Mouse (Mus musculus) MEL (cell line): ENCODE results near the gene Gtsf1. TPM values are rescaled to one million over a fixed set of nuclear protein-coding genes. Genes with fewer than 3 reads are reported as not detected.

Source experiments
- DNase-seq: peaks from one replicate; pipeline ENCODE4 v3.0.0; 2011; ENCODE audit warnings: low read depth, low spot score
- H3K27ac ChIP-seq: 2 replicates; pipeline ENCODE4 v1.5.1; 2012; ENCODE audit warnings: low read depth, mild to moderate bottlenecking, control low read depth, low read length, moderate library complexity; ENCODE audit not compliant: control insufficient read depth
- H3K27me3 ChIP-seq, 2 experiments: fragments of 150-350 bp in 1 of 2; sonication (generic) in 1 of 2; 2 replicates each; pipeline ENCODE4 v1.6.1; 2012; ENCODE audit warnings: low read length in 2 of 2, mild to moderate bottlenecking in 2 of 2, improper control_type of control experiment in 1 of 2, moderate library complexity in 1 of 2; ENCODE audit not compliant: insufficient read depth in 2 of 2, control insufficient read depth in 1 of 2
- H3K36me3 ChIP-seq, 2 experiments: 2 replicates each; pipeline ENCODE4 v1.6.1; 2012 to 2014; ENCODE audit warnings: low read length in 2 of 2, improper control_type of control experiment in 1 of 2, inconsistent platforms in 1 of 2, mild to moderate bottlenecking in 1 of 2; ENCODE audit not compliant: insufficient read depth in 2 of 2, control insufficient read depth in 1 of 2
- H3K4me1 ChIP-seq, 2 experiments: fragments of 150-350 bp in 1 of 2; sonication (generic) in 1 of 2; 2 replicates each; pipeline ENCODE4 v1.6.1; 2012; ENCODE audit warnings: low read length in 2 of 2, improper control_type of control experiment in 1 of 2, mild to moderate bottlenecking in 1 of 2; ENCODE audit not compliant: insufficient read depth in 2 of 2, control insufficient read depth in 1 of 2
- H3K4me3 ChIP-seq, 2 experiments: fragments of 150-350 bp in 1 of 2; sonication (generic) in 1 of 2; 2 replicates each; pipeline ENCODE4 v1.5.1; 2012; ENCODE audit warnings: low read depth in 2 of 2, low read length in 2 of 2, mild to moderate bottlenecking in 2 of 2, moderate library complexity in 2 of 2, control low read depth in 1 of 2, improper control_type of control experiment in 1 of 2; ENCODE audit not compliant: control insufficient read depth in 1 of 2, insufficient read depth in 1 of 2
- H3K79me2 ChIP-seq: 2 replicates; pipeline ENCODE4 v1.6.1; 2012; ENCODE audit warnings: mild to moderate bottlenecking, low read length, moderate library complexity; ENCODE audit not compliant: control insufficient read depth, poor library complexity, insufficient read depth
- H3K9ac ChIP-seq: 2 replicates; pipeline ENCODE4 v1.6.1; 2012; ENCODE audit warnings: low read depth, mild to moderate bottlenecking, control low read depth, low read length, moderate library complexity; ENCODE audit not compliant: control insufficient read depth, poor library complexity, severe bottlenecking
- H3K9me3 ChIP-seq: fragments of 150-350 bp; sonication (generic); replicated peaks from 2 replicates; pipeline ENCODE4 v1.6.1; 2012; ENCODE audit warnings: mild to moderate bottlenecking, low read length, improper control_type of control experiment, moderate library complexity; ENCODE audit not compliant: insufficient read depth
- CHD2 ChIP-seq: IDR thresholded peaks from 2 replicates; pipeline ENCODE4 v1.6.1; 2011; ENCODE audit warnings: low read length, improper control_type of control experiment
- CTCF ChIP-seq, 3 experiments: IDR thresholded peaks in 2 of 3; conservative IDR thresholded peaks in 1 of 3; 2 replicates each; pipeline ENCODE4 v1.5.1; 2011 to 2012; ENCODE audit warnings: low read length in 3 of 3, low read depth in 2 of 3, mild to moderate bottlenecking in 2 of 3, improper control_type of control experiment in 1 of 3, inconsistent platforms in 1 of 3, mixed read lengths in 1 of 3, moderate library complexity in 1 of 3; ENCODE audit not compliant: control insufficient read depth in 1 of 3, insufficient read depth in 1 of 3, poor library complexity in 1 of 3, severe bottlenecking in 1 of 3
- ETS1 ChIP-seq: IDR thresholded peaks from 2 replicates; pipeline ENCODE4 v1.6.1; 2012; ENCODE audit warnings: low read depth, mild to moderate bottlenecking, inconsistent platforms, low read length, improper control_type of control experiment, moderate library complexity
- GATA1 ChIP-seq: IDR thresholded peaks from 2 replicates; pipeline ENCODE4 v1.6.1; 2011; ENCODE audit warnings: low read depth, low read length, improper control_type of control experiment
- JUND ChIP-seq: IDR thresholded peaks from 2 replicates; pipeline ENCODE4 v1.6.1; 2011; ENCODE audit warnings: low read depth, mild to moderate bottlenecking, improper control_type of control experiment, low read length
- KAT2A ChIP-seq: conservative IDR thresholded peaks from 2 replicates; pipeline ENCODE4 v1.6.1; 2012; ENCODE audit warnings: low read depth, low read length, improper control_type of control experiment, inconsistent platforms
- MAFK ChIP-seq: IDR thresholded peaks from 2 replicates; pipeline ENCODE4 v1.6.1; 2011; ENCODE audit warnings: low read depth, mild to moderate bottlenecking, low read length, improper control_type of control experiment, borderline replicate concordance
- MAZ ChIP-seq: IDR thresholded peaks from 2 replicates; pipeline ENCODE4 v1.6.1; 2012; ENCODE audit warnings: low read depth, mild to moderate bottlenecking, inconsistent platforms, low read length, improper control_type of control experiment
- MXI1 ChIP-seq: IDR thresholded peaks from 2 replicates; pipeline ENCODE4 v1.6.1; 2011; ENCODE audit warnings: mild to moderate bottlenecking, low read depth, low read length, improper control_type of control experiment
- MYB ChIP-seq: IDR thresholded peaks from 2 replicates; pipeline ENCODE4 v1.6.1; 2011; ENCODE audit warnings: mild to moderate bottlenecking, low read depth, low read length, improper control_type of control experiment
- NRF1 ChIP-seq: IDR thresholded peaks from 2 replicates; pipeline ENCODE4 v1.6.1; 2014; ENCODE audit warnings: low read depth, mild to moderate bottlenecking, inconsistent platforms, low read length, improper control_type of control experiment, moderate library complexity; ENCODE audit not compliant: poor library complexity, insufficient read depth, severe bottlenecking
- POLR2AphosphoS2 ChIP-seq: IDR thresholded peaks from 2 replicates; pipeline ENCODE4 v1.6.1; 2011; ENCODE audit warnings: low read length, improper control_type of control experiment
- POLR2AphosphoS5 ChIP-seq: IDR thresholded peaks from 2 replicates; pipeline ENCODE4 v1.6.1; 2012; ENCODE audit warnings: low read depth, borderline replicate concordance, mild to moderate bottlenecking, inconsistent platforms, low read length, moderate library complexity, mixed read lengths
- RAD21 ChIP-seq: IDR thresholded peaks from 2 replicates; pipeline ENCODE4 v1.6.1; 2011; ENCODE audit warnings: mild to moderate bottlenecking, low read depth, low read length, improper control_type of control experiment
- RCOR1 ChIP-seq: IDR thresholded peaks from 2 replicates; pipeline ENCODE4 v1.6.1; 2012; ENCODE audit warnings: low read depth, mild to moderate bottlenecking, inconsistent platforms, low read length, improper control_type of control experiment
- TCF12 ChIP-seq: IDR thresholded peaks from 2 replicates; pipeline ENCODE4 v1.6.1; 2014; ENCODE audit warnings: low read depth, mild to moderate bottlenecking, inconsistent platforms, low read length, improper control_type of control experiment, moderate library complexity
- UBTF ChIP-seq: IDR thresholded peaks from 2 replicates; pipeline ENCODE4 v1.6.1; 2012; ENCODE audit warnings: low read depth, mild to moderate bottlenecking, inconsistent platforms, low read length, improper control_type of control experiment, moderate library complexity, borderline replicate concordance; ENCODE audit not compliant: insufficient read depth
- ZC3H11A ChIP-seq: IDR thresholded peaks from 2 replicates; pipeline ENCODE4 v1.6.1; 2012; ENCODE audit warnings: low read depth, mild to moderate bottlenecking, inconsistent platforms, low read length, improper control_type of control experiment
- ZKSCAN1 ChIP-seq: IDR thresholded peaks from 2 replicates; pipeline ENCODE4 v1.6.1; 2012; ENCODE audit warnings: low read depth, mild to moderate bottlenecking, inconsistent platforms, low read length, improper control_type of control experiment, moderate library complexity
- ZNF384 ChIP-seq: IDR thresholded peaks from 2 replicates; pipeline ENCODE4 v1.6.1; 2012; ENCODE audit warnings: low read depth, mild to moderate bottlenecking, inconsistent platforms, low read length, improper control_type of control experiment
- polyA plus RNA-seq, 2 experiments: library from polyadenylated mRNA; stranded (reverse) in 1 of 2; unstranded in 1 of 2; fragments of >175 nt in 1 of 2; fragments of >200 nt in 1 of 2; gene quantifications; 2 replicates each; pipeline versions ENCODE4 v1.2.1 to v1.2.4; 2012; ENCODE audit warnings: low replicate concordance in 2 of 2, low read depth in 1 of 2; ENCODE audit not compliant: insufficient read length in 2 of 2, insufficient read depth in 1 of 2, missing spikeins in 1 of 2
- total RNA-seq: library from RNA; depleted of rRNA; stranded (reverse); fragments of 300-350 nt; gene quantifications from 2 replicates; pipeline ENCODE4 v1.2.3, GENCODE M21; 2012

The Gtsf1 gene
- total and polyA plus RNA-seq, 3 experiments = 0.15 TPM; not detected in 2

DNA sequence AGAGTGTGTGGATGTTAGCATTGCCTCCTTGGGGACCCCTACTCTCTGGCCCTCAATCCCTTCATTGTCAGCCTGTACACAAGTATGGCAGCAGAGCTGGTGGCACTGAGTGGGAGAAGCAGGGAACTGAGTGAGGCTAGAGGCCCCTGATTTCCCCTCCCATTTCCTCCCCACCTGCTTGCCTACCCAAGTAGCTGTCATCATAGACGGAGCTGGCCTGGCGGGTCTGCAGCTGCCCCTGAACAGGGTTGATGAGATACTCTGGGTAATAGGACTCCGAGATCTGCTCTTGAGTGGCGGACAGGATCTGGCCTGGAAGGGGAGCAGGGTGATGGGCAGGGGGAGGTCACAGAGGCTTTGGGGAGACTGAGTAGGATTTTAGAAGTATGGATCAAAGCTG lies 74.1 kb downstream of the Gtsf1 start:
- no peaks in the 10 kb centered on the region for H3K9me3 ChIP-seq
- no peak overlapping the region for H3K27ac ChIP-seq
- H3K79me2 ChIP-seq = peaks cover 5% of the 10 kb centered on the region; the same call in 1 of the 2 replicates
- no peak overlapping the region for H3K9ac ChIP-seq
- H3K36me3 ChIP-seq = peaks cover 1 to 15% of the 10 kb centered on the region in 2 experiments; a peak in 3 of 4 replicates
- no peak overlapping the region for H3K4me3 ChIP-seq
- peaks cover 4 to 12% of the 10 kb centered on the region in 2 experiments; a peak in 2 of 4 replicates for H3K4me1 ChIP-seq
- TF ChIP-seq TCF12 = no peak
- TF ChIP-seq ZNF384 = no peak
- TF ChIP-seq MAZ = no peak
- no peak for TF ChIP-seq RAD21
- TF ChIP-seq NRF1 = no peak
- no peak for TF ChIP-seq ZC3H11A
- no peak for TF ChIP-seq RCOR1
- no peak for TF ChIP-seq ETS1
- TF ChIP-seq MYB = no peak
- no peak for TF ChIP-seq JUND
- no peak for TF ChIP-seq GATA1
- TF ChIP-seq UBTF = no peak
- TF ChIP-seq ZKSCAN1 = no peak
- TF ChIP-seq MAFK = no peak
- TF ChIP-seq POLR2AphosphoS5 = no peak
- TF ChIP-seq MXI1 = no peak
- no peak for DNase-seq
- H3K27me3 ChIP-seq = no peaks in the 10 kb centered on the region

GRCm38 (mm10) chr15:103355420-103355819 lies 74.8 kb downstream of the Gtsf1 start:
- no peaks in the 10 kb centered on the region for H3K9me3 ChIP-seq
- H3K4me1 ChIP-seq = peaks cover 4 to 12% of the 10 kb centered on the region in 2 experiments; a peak in 2 of 4 replicates
- H3K27me3 ChIP-seq = no peaks in the 10 kb centered on the region
- no peak overlapping the region for H3K4me3 ChIP-seq
- TF ChIP-seq TCF12 (no peak), CHD2 (no peak), CTCF (IDR thresholded peaks at IDR 0.05 in 2 of 3, conservative IDR thresholded peaks at IDR 0.05 in 1 of 3; ENCODE audit: control insufficient read depth in 1 of 3, insufficient read depth in 1 of 3, low read depth in 2 of 3, low read length in 3 of 3, poor library complexity in 1 of 3, severe bottlenecking in 1 of 3) (no peak), KAT2A (no peak), POLR2AphosphoS2 (no peak)
- no peak overlapping the region for H3K27ac ChIP-seq
- peaks cover 4% of the 10 kb centered on the region; the same call in 1 of the 2 replicates for H3K79me2 ChIP-seq
- peaks cover 1 to 15% of the 10 kb centered on the region in 2 experiments; a peak in 3 of 4 replicates for H3K36me3 ChIP-seq
- H3K9ac ChIP-seq = no peak overlapping the region
- DNase-seq = no peak
